Mouse (Mus musculus) thymus, adult 2 months (tissue): ENCODE measurements around the gene Ogfod1. TPM values are rescaled to one million over a fixed set of nuclear protein-coding genes. Genes with fewer than 3 reads are reported as not detected.
"Not testable (repeated sequence)": the region's sequence is repeated elsewhere in the genome, so short reads cannot be mapped to it uniquely, and the experiment has no call there.

Source experiments
- DNase-seq: peaks from one replicate; pipeline ENCODE4 v3.0.0; 2021
- H3K27ac ChIP-seq: fragments of 200-500 bp; 2 replicates; pipeline ENCODE4 v1.5.1; 2012; ENCODE audit warnings: low read length, control low read depth; ENCODE audit not compliant: control insufficient read depth, insufficient read depth
- H3K27me3 ChIP-seq: fragments of 200-500 bp; 2 replicates; pipeline ENCODE4 v1.6.1; 2012; ENCODE audit warnings: mild to moderate bottlenecking, low read length, moderate library complexity, mixed read lengths; ENCODE audit not compliant: control insufficient read depth, insufficient read depth
- H3K36me3 ChIP-seq: fragments of 200-500 bp; 2 replicates; pipeline ENCODE4 v1.6.1; 2012; ENCODE audit warnings: mild to moderate bottlenecking, low read length, moderate library complexity; ENCODE audit not compliant: control insufficient read depth, insufficient read depth
- H3K4me1 ChIP-seq: fragments of 200-500 bp; replicated peaks from 2 replicates; pipeline ENCODE4 v1.6.1; 2012; ENCODE audit warnings: low read length; ENCODE audit not compliant: control insufficient read depth, insufficient read depth
- H3K4me3 ChIP-seq: fragments of 200-500 bp; 2 replicates; pipeline ENCODE4 v1.5.1; 2012; ENCODE audit warnings: mild to moderate bottlenecking, low read length, control low read depth, moderate library complexity; ENCODE audit not compliant: control insufficient read depth, insufficient read depth
- CTCF ChIP-seq: fragments of 200-500 bp; IDR thresholded peaks from 2 replicates; pipeline ENCODE4 v1.5.1; 2012; ENCODE audit warnings: mild to moderate bottlenecking, control low read depth, low read length, moderate library complexity, borderline replicate concordance; ENCODE audit not compliant: control insufficient read depth, poor library complexity, insufficient read depth; ENCODE audit errors: extremely low read depth
- POLR2A ChIP-seq: fragments of 200-500 bp; IDR thresholded peaks from 2 replicates; pipeline ENCODE4 v1.6.1; 2012; ENCODE audit warnings: mild to moderate bottlenecking, low read length, control low read depth, moderate library complexity; ENCODE audit not compliant: control insufficient read depth, poor library complexity, insufficient read depth; ENCODE audit errors: extremely low read depth
- WGBS: fragments of 180-500 bp; shearing (Covaris S2); methylation state at CpG from one replicate; pipeline ENCODE4 v1.1.7; 2018; 5-methylcytosine and 5-hydroxymethylcytosine counted together
- polyA plus RNA-seq: library from polyadenylated mRNA; depleted of rRNA; stranded (reverse); fragments of >200 nt; gene quantifications from 2 replicates; pipeline ENCODE4 v1.2.3, GENCODE M21; 2012

Gene Ogfod1
- polyA plus RNA-seq, 1 experiment = 8.8 TPM

GRCm38 (mm10) chr8:94012013-94012951 is 24.7 kb upstream of the Ogfod1 start, which contains the start of gene Amfr:
Gene Amfr (minus strand): TSS chr8:94012842.
- DNase-seq = peak; percentile 56
- Histone ChIP-seq H3K36me3 (no peaks in the 10 kb centered on the region), H3K27ac (no peak within 1 kb of the TSS), H3K4me1 (peaks cover 20% of the 10 kb centered on the region), H3K4me3 (peak within 1 kb of the TSS; percentile 83), H3K27me3 (no peaks in the 10 kb centered on the region)
- 2% methylated on average over 123 of the region's 130 CpGs for WGBS
- TF ChIP-seq POLR2A = no peak
- peak; percentile 53; the same call in 1 of the 2 replicates for TF ChIP-seq CTCF

GRCm38 (mm10) chr8:94013026-94013612 is 23.9 kb upstream of the Ogfod1 start:
- peak overlapping the region; percentile 60 for H3K4me3 ChIP-seq
- 44% methylated on average over 7 of the region's 7 CpGs for WGBS
- peaks cover 20% of the 10 kb centered on the region for H3K4me1 ChIP-seq
- DNase-seq = no peak
- H3K36me3 ChIP-seq = no peaks in the 10 kb centered on the region
- TF ChIP-seq CTCF (no peak), POLR2A (no peak)
- no peaks in the 10 kb centered on the region for H3K27me3 ChIP-seq
- H3K27ac ChIP-seq = no peak overlapping the region

- WGBS = 98% methylated on average over 6 of the region's 6 CpGs
- no peak for DNase-seq
- Histone ChIP-seq H3K4me1 (no peaks in the 10 kb centered on the region), H3K27ac (no peak overlapping the region), H3K27me3 (no peaks in the 10 kb centered on the region), H3K36me3 (peaks cover 59% of the 10 kb centered on the region), H3K4me3 (no peak overlapping the region)
- no peak for TF ChIP-seq CTCF
- no peak for TF ChIP-seq POLR2A
These were observed 13.1 kb upstream of the Ogfod1 start for GRCm38 (mm10) chr8:94023916-94024315.

GRCm38 (mm10) chr8:94029701-94030100 is 7.3 kb upstream of the Ogfod1 start:
- no peaks in the 10 kb centered on the region for H3K27me3 ChIP-seq
- H3K4me1 ChIP-seq = no peaks in the 10 kb centered on the region; the same call in 1 of the 2 replicates
- no peak overlapping the region for H3K27ac ChIP-seq
- 96% methylated on average over 9 of the region's 9 CpGs for WGBS
- TF ChIP-seq CTCF = no peak
- no peak for TF ChIP-seq POLR2A
- no peak for DNase-seq
- no peak overlapping the region for H3K4me3 ChIP-seq
- H3K36me3 ChIP-seq = peaks cover 48% of the 10 kb centered on the region

- Histone ChIP-seq H3K36me3 (peaks cover 27% of the 10 kb centered on the region), H3K27me3 (no peaks in the 10 kb centered on the region), H3K4me1 (peaks cover 9% of the 10 kb centered on the region), H3K27ac (no peak overlapping the region), H3K4me3 (no peak overlapping the region)
- DNase-seq = no peak
- TF ChIP-seq POLR2A (no peak), CTCF (no peak)
- WGBS = 95% methylated on average over 3 of the region's 3 CpGs
These were observed 3.4 kb upstream of the Ogfod1 start for GRCm38 (mm10) chr8:94033601-94034000.

- no peak for DNase-seq
- Histone ChIP-seq H3K4me3 (no peak overlapping the region), H3K27me3 (no peaks in the 10 kb centered on the region), H3K36me3 (peaks cover 11% of the 10 kb centered on the region), H3K27ac (no peak overlapping the region), H3K4me1 (peaks cover 9% of the 10 kb centered on the region)
- TF ChIP-seq CTCF = no peak
- TF ChIP-seq POLR2A = no peak
- WGBS = 65% methylated on average over 5 of the region's 5 CpGs
These were observed 1.8 kb upstream of the Ogfod1 start for GRCm38 (mm10) chr8:94035200-94035599.

- Histone ChIP-seq H3K4me3 (peak overlapping the region; percentile 77), H3K27ac (peak overlapping the region; percentile 39; the same call in 1 of the 2 replicates)
- H3K27me3 ChIP-seq, H3K36me3 ChIP-seq, H3K4me1 ChIP-seq: not testable (repeated sequence)
- WGBS = under 1% methylated on average over 26 of the region's 32 CpGs
- peak; percentile 60 for DNase-seq
These were observed 457 bp upstream of the Ogfod1 start for GRCm38 (mm10) chr8:94036541-94036940.
